Mouse (Mus musculus) erythroid progenitor cell, adult 5-6 weeks (primary cell): ENCODE data around the gene Med10. TPM values are rescaled to one million over a fixed set of nuclear protein-coding genes. Genes with fewer than 3 reads are reported as not detected.

Experiments
- ATAC-seq: replicated peaks from 2 replicates; pipeline ENCODE4 v1.8.0; 2016; ENCODE audit warnings: moderate number of reproducible peaks, mild to moderate bottlenecking, moderate TSS enrichment, inconsistent platforms; ENCODE audit not compliant: poor library complexity, low FRiP score, severe bottlenecking
- total RNA-seq, 2 experiments: library from RNA; stranded (forward) in 1 of 2; stranded (reverse) in 1 of 2; fragments of 150-400 nt in 1 of 2; fragments of 186-747, 209-891 nt in 1 of 2; gene quantifications; 2 replicates each; pipeline versions ENCODE4 v1.2.3 to v1.2.4; 2015 to 2017; ENCODE audit warnings: low replicate concordance in 2 of 2

The Med10 gene
- total RNA-seq, 2 experiments from 2014 or later, result 13.4 to 38.1 TPM

DNA sequence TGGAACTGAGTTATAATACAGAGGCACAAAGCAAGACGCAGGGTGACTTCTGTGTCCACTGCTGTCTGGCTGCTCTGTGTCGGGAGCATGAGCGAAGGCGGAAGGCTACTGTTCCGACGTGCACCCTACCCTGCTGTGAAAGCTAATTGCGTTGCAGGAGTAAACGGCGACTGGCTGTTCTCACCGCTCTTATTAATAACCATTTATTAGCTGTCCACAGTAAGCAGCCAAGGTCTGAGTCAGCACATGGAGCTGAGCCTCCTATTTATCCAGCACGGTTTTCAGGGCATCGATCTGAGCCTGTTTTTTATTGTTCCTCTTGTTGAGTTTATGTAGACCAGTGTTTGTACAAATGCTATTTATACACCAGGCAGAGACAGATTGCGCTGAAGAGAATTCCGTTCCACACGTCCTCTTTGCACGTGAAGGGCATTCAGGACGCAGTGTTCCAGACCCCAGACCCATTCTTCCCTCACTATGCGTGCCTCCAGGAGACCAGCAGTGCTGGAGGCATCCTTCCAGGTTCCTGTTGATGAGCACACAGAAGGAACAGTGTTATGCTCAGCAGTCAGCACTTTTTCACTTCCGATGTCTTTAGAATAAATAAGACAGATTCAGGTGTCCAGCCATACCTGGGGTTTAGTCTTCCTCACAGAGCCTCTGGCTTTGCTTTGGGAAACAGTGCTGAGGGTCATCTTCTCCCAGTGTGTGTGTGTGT lies 21.9 kb downstream of the Med10 start:
- ATAC-seq, result no peak

DNA sequence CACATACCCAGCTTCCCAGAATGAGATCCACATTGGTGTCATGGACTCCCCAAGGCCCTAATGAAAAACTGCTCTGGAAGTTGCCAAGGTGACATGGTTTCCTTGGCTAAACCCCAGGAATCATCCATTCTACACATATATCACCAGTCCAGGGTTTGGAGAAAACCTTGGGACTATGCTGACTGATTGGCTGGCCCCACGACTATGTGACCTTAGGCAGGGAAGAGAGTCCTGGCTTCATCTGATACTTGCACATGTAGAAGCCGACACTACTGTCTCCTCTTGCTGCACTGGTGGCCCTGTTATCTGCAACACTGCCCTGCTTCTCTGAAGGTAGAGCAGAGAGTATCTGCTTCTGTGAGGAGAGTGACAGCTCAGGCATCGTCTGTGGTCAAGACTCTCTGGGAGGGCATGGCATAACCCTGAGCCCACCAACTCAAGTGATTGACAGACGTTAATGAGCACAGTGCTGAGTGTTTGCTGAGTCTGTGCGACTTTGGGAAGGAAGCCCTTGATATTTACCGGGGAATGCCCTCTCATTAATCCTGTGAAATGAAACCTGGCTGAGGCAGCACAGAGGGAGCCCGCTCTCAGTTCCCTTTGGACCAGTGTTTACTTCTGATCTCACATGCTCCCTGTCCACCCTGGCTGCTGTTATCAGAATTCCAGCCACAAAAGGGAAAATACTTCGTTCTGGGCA lies 23.4 kb downstream of the Med10 start:
- ATAC-seq, result no peak

DNA sequence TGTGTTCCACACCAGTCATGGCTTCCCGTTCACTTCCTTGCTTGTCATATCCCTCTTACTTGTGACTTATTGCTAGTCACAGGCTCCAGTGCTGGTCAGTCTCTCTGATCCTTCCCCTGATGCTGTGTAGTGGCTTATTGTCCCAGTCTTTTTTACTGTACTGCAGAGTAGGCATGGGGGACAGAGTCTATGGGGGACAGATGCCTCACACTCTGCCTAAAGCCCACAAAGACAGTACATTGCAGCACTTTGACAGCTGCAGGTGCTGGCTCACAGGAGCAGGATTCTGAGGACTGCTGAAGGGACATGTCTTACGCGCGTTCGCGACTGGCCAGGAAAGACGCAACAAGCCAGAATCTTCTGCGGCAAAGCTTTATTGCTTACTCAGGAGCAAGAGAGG lies 28.4 kb downstream of the Med10 start:
- no peak for ATAC-seq

DNA sequence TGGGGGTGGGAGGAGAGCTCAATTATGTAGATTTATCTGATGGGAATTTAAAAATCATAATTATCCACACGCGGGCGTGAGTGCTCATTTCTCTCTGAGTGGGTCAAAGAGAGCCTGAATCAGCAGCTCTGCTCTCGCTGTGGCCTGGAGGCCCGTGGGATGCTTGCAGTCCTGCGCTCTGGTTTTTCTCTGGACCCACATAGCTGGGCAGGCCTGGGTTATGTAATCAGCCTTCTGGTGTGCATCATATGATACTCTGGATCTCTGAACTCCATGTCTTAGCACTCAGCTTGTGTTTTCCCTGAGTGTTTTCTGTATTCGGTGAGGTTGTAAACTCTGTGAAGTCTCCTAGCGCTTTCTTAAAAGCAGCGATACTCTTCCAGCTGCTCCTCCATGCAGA lies 30.4 kb downstream of the Med10 start:
- no peak for ATAC-seq

DNA sequence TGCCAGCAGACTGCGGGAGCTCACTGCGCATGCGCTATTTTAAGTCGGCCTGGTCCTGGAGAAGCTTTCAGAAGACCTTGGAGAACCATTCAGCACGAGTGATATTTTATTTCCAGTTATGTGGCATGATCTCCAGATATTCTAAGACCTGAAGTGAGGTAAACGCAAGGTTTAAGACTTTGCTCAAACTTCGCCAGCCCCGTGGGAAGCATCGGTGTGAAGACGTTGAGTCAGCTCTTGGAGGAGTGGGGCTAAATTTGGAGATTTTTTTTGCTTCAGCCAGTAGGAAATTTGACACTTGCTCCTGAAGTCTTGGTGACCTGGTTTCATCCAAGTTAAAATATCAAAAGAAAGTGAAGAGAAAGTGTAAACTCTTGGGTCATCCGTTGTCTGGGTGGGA lies 31.2 kb downstream of the Med10 start:
- no peak for ATAC-seq

DNA sequence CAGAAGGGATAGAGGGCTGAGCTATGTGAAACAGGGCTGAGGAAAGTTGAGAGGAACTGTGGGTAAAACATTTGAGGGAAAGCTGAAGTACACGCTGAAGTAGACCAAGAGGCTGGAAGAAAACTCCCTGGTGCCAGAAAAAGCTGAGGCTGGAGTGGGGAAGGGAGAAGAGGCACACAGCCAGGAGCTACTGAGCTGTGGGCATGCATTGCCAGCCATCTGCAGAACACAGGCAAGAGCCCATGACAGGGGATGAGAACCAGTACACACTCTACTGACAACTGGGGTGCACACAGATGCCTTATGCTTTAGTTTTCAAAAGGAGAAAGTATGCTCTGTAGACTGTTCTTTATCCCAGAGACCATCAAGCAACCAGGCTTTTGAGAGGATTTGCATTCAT lies 43.4 kb downstream of the Med10 start:
- no peak for ATAC-seq

DNA sequence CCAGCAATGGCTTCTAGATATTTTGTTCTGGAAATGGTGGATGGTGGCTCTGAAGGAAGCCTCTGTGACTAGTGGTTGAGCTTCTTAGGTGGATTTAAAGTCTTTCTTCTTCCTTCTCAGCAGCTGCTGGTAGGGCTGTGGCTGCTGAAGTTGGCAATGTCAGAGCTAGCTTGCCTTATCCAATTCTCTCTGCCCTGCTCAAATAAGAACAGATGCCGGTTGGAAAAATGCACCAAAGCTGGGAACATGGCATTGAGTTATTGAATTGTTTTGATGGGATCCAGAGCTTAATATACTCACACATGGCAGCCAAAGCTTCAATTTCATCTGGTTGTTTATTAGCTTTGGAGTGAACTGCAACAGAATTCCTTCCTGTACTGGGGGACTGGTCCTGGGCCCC lies 47.4 kb downstream of the Med10 start:
- no peak for ATAC-seq

DNA sequence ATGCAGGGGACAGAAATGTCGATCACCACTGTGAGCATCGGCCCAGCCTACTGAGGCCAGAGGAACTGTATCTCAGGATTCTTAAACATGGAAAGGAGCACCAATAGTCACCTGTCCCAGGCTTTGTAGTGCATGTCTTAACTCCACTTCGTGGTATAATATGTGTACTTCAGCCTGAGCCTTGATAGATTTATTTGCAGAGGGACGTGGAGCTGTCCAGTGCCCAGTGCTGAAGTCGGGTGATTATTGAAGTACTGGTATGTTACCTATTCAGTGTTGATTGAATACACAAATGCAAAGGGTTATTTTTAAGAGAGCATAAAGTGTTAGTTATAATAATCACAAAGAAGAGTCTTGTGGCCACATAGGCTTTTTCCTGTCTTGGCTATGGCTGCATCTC lies 50.1 kb downstream of the Med10 start:
- ATAC-seq, result no peak

DNA sequence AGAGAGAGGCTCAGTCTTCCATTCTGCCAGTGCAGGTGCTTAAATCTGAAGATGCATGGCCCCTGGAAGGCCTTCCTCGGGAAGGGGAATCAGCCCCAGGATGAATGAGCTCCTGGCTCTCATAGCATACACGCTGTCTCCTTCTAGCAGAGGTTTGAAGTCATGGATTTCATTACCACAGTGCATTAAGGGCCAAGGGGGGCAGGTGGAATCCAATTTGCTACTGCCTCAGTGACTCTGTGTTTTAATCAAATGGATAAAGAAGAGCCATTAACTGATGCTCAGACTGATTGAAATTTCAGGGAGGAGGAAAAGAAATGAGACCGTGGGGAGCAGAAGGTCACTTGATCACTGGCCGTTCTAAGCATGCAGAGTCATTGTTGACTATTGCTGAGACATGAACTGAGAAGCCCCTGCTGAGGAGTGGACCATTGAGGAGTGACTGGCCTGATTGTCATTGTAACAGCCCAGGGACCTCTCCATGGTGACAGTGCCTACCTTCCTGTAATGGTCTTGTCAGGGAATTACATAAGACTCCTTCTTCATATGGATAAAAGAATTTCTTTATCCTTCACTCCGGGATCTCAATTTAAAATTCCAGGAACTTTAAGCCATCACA lies 51.3 kb downstream of the Med10 start:
- ATAC-seq, result no peak

DNA sequence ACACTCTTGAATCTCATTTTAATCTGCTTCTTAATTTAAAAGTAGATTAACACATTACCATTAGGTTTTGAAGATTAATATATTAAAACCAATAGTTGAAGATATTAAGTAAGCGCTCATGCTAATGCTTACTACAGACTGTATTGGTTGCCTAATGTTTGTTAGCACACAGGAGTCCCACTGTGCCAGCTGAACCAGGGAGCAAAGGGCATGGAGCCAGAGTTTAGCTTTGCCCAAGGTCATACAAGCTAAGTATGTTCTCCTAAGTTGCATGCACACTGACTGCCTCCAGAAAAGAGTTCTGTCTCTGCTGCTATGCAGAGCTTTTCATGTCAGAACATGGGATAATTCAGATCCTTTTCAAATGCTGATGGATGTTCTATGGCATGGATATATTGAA lies 53.7 kb downstream of the Med10 start:
- ATAC-seq, result no peak

DNA sequence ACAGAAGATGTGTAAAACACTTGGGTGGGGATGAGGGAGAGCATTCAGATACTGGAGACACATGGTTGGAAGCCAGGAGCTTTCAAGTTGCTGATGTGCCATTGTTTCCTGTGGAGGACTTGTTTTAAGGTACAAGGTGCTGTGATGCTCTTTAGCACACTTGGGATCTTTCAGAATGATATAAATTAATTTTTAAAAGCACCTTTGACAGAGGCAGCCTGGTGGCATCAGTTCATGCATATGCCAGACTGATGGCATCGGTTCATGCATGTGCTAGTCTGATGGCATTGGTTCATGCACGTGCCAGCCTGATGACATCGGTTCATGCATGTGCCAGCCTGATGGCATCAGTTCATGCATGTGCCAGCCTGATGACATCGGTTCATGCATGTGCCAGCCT lies 60.1 kb downstream of the Med10 start:
- ATAC-seq, result no peak

DNA sequence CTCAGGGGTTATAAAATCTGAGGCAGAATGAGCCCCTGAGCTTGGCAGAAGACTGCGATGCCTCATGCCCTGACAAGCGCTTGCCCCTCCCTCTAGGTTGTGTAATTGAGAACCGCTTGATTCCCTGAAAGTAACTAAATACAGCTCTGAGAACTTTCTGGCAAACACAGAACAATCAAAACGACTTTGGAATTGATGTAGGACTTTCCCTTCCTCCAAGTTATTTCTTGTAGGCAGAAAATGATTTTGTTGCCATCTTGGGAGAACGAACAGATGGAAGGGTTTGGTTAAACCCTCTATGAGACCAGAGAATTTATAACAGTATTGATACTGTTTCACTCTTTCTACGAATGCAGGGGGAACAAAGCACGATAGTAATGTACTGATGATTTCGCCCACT lies 62.7 kb downstream of the Med10 start:
- no peak for ATAC-seq

Other genes starting within 250 kb of the Med10 start
- gene Srd5a1, start 191.0 kb upstream of the Med10 start, total RNA-seq (2015; ENCODE audit: low replicate concordance), result 2.1 and 2.2 TPM in 2 replicates
- gene Srd5a1, start 191.0 kb upstream of the Med10 start, total RNA-seq (2017; ENCODE audit: low replicate concordance), result not detected in 2 replicates
- gene Ube2ql1, start 62.5 kb upstream of the Med10 start, total RNA-seq (2015; ENCODE audit: low replicate concordance), result not detected in 2 replicates
- gene Ube2ql1, start 62.5 kb upstream of the Med10 start, total RNA-seq (2017; ENCODE audit: low replicate concordance), result not detected in 2 replicates